Mouse (Mus musculus) gastrocnemius, adult 18-20 months (tissue): ENCODE data around the gene Mob1b. TPM values are rescaled to one million over a fixed set of nuclear protein-coding genes. Genes with fewer than 3 reads are reported as not detected.
A peak's percentile ranks its signal among the peaks of the same experiment; 100 is the strongest.
"Not testable (repeated sequence)": the region's sequence is repeated elsewhere in the genome, so short reads cannot be mapped to it uniquely, and the experiment has no call there.

ENCODE experiments used
- DNase-seq: peaks from one replicate; pipeline ENCODE4 v3.0.0; 2021; ENCODE audit warnings: low spot score
- total RNA-seq, 2 experiments: library from RNA; stranded (reverse); gene quantifications; 2 replicates each; pipeline ENCODE4 v1.2.3; 2021

Gene Mob1b
- total RNA-seq, 2 experiments from 2014 or later: 17.7 to 20.3 TPM

GRCm38 (mm10) chr5:88699251-88699913 lies 21.3 kb upstream of the Mob1b start:
- no peak for DNase-seq

- no peak for DNase-seq
These were observed 18.6 kb upstream of the Mob1b start for GRCm38 (mm10) chr5:88702041-88702440.

DNA sequence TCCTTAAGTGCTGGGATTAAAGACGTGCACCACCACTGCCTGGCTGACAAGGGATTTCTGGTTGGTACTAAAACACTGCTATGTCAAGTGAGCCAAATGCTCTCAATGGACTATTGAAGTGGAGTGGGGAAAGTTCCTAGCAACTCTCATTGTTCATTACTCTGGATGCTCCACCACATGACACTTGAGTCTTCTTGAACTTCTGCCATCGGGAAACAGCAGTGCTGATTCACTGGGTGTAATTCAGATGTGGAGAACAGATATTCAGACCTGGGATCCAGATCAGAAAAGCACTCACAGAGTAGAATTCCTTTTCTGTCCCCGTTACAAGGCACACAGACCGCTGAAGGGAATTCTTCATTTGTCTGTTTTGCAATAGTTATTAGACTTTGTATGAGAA lies 17.1 kb upstream of the Mob1b start:
- DNase-seq: no peak

GRCm38 (mm10) chr5:88711128-88711527 lies 9.5 kb upstream of the Mob1b start:
- DNase-seq: no peak

- peak; percentile 8 for DNase-seq
These were observed 8.9 kb upstream of the Mob1b start for GRCm38 (mm10) chr5:88711618-88712224.

- DNase-seq: no peak
These were observed 8.3 kb upstream of the Mob1b start for GRCm38 (mm10) chr5:88712328-88712727.

DNA sequence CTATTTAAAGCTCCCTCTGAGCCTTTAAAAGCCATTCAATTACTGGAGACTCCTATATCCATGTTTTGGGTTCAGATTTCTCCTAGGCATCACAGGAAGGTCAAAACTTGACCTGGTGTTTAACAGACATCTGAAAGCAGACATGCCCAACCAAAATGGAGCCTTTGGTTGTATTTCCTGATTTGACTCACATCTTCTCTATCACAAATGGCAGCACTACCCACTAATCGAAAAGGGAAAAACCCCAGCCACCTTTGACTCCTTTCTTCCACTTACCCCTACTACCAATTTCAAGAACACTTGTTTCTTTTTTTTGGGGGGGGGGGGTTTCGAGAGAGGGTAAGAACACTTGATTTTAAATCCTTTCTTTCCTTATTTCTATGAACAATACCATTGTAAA lies 3.7 kb upstream of the Mob1b start:
- DNase-seq: no peak

DNA sequence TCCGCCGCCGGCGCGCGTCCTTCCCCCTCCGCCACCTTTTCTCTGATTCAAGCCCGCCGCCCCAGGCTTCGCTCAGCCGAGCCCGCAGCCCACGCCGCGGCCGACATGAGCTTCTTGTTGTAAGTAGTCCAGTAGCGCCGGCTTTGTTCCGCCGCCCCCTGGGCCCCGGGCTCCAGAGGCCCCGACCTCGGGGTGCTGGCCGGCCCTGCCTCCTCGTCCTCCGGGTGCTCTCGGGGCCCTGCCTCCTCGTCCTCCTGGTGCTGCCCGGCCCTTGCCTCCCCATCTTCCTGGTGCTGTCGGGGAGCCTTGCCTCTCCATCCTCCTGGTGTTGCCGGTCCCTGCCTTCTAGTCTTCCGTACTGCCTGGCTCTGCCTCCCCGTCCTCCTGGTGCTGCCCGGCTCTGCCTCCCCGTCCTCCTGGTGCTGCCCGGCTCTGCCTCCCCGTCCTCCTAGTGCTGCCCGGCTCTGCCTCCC lies 384 bp downstream of the Mob1b start:
- no peak for DNase-seq

DNA sequence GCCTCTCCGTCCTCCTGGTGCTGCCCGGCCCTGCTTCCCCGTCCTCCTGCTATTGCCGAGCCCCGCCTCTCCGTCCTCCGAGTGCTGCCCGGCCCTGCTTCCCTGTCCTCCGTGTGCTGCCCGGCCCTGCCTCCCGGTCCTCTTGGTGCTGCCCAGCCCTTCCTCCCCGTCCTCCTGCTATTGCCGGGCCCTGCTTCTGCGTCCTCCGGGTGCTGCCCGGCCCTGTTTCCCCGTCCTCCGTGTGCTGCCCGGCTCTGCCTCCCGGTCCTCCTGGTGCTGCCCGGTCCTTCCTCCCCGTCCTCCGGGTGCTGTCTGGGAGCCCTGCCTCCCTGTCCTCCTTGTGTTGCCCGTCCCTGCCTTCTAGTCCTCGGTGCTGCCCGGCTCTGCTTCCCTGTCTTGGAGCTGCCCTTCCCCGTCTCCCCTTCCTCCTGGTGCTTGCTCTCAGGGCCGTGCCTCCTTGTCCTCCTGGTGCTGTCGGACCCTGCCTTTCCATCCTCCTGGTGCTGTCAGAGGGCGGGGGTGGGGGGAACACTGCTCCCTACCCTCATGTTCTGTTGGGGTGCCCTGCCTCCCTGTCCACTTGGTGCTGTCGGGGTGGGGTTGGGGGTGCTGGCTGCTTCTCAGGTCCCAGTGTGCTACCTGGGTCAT lies 1.0 kb downstream of the Mob1b start:
- no peak for DNase-seq

DNA sequence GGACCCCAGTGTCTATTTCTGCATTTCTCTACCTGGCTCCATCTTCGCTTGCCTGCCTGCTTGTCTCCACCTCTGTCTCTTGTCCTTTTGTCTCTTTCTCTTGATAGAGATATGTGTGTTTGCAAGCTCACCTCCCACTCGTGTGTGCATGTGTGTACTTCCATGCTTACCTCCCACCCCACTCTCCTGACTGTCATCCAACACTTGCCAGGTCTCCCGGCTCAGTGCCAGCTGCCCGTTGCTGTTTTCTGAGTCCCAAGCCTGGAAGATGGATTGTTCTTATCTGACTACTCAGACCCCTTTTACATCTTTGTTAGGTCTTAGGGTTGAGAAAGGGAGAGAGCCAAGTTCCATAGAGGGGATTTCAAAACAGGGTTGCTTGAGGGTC lies 1.6 kb downstream of the Mob1b start:
- DNase-seq: no peak

DNA sequence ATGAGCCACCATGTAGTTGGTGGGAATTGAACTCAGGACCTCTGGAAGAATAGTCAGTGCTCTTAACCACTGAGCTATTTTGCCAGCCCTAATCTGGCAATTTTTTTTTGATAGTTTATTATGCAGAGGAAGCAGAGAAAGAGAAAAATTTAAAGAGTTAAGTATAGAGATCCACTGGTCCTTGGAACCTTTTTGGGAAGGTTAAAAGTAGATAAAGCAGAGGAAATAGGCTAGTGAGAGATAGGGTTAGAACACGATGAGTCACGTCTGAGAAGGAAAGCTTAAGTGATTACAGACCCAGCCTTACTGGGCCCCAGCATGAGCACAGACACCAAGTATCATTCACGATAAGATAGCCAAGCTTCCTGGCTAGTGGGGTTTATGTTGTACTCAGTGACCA lies 3.4 kb downstream of the Mob1b start:
- DNase-seq: no peak

DNA sequence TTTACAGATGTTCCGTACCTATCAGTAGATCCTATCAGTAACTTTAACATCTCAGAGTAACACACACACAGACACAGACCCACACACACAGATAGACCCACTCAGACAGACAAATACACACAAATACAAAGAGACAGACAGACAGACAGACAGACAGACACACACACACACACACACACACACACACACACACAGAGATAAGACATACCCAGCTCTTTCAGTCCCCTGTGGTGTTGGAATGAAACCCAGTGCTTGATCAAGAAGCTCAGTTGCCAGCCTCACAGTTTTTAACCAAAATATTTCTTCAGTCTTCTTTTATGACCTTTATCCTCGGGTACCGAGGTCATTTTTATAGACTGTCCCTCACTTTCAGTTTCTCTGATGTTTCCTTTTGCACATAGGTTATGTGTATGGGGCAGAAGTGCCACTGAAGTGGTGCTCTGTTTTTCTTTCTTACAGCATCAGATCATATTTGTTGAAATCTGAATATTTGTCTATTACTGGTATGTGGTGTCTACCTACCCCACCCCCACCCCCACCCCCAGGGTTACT lies 7.0 kb downstream of the Mob1b start:
- DNase-seq: no peak

- DNase-seq: no peak
These were observed 14.1 kb downstream of the Mob1b start for GRCm38 (mm10) chr5:88734786-88735185.

DNA sequence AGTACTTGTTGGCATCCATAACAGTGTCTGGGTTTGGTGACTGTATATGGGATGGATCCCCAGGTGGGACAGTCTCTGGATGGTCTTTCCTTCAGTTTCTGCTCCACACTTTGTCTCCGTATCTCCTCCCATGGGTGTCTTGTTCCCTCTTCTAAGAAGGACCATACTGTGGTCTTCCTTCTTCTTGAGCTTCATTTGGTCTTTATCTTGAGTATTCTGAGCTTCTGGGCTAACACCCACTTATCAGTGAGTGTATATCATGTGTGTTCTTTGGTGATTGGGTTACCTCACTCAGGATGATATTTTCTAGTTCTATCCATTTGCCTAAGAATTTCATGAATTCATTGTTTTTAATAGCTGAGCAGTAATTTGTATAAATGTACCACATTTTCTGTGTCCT lies 20.4 kb downstream of the Mob1b start:
- DNase-seq: not testable (repeated sequence)

DNA sequence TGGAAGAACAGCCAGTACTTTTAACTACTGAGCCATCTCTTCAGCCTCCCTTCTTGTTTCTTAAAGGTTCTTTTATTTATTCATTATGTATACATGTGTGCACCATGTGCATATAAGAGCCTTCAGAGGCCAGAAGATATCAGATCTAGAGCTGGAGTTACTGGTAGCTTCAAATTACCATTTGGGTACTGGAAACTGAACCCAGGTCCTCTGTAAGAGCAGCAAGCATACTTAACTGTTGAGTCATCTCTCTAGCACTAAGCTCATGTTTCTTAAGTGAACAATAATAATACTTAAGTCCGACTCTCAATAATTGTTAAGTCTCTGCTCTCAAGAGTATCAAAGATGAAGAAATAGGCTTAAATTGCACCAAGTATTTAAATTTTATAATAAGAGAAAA lies 27.1 kb downstream of the Mob1b start:
- no peak for DNase-seq

GRCm38 (mm10) chr5:88753199-88753598 lies 32.5 kb downstream of the Mob1b start:
- no peak for DNase-seq

- no peak for DNase-seq
These were observed 42.0 kb downstream of the Mob1b start for GRCm38 (mm10) chr5:88762611-88763010.

DNA sequence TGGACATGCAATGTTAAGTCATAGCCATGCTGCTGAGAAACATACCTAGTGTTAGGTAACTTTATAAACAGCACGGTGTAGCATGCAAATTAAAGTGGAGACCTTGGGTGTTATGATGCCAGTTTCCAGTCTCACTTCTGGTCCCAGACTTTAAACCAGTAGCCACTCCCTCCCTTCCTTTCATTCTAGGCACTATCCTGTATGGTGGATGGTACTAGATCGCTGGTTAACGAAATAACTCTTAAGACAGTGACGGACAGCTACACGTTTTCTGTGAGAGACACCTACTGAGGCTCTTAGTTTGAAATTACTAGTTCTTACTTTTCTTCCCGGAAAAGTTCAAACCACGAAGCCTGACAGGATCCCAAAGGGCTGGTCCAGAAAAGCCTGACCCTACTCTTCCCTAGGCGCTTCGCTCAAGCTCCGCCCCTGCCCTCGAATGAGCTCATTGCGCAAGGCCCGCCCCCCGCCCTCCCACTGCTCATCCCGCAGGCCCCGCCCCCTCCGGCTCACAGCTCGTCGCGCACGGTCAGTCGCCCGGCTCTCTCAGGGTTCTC lies 43.9 kb downstream of the Mob1b start:
- no peak for DNase-seq

DNA sequence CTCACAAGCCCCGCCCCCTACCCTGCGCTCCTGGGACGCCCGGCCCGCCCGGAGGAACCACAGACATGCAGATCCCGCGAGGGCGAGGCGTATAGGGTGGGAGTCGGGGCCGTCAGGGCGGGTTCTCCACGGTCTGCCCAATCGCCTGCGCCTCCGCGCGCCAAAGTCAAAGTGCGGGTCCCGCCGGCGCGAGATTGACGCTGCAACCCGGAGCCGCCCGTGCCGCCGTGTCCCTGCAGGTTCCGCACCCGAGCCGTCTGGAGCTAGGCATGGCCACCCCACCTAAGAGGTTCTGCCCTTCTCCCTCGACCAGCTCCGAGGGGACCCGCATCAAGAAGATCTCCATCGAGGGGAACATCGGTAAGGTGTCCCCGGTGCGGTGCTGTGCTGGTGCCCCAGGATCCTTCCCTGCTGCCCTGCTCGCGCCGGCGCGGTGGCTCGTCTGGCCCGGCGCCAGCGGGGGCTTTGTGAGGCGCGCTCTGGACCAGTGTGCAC lies 44.4 kb downstream of the Mob1b start, which contains the start of gene Dck:
Dck (plus strand) TSS at position 10 of the 495 bp plus-strand sequence.
- peak; percentile 98 for DNase-seq

DNA sequence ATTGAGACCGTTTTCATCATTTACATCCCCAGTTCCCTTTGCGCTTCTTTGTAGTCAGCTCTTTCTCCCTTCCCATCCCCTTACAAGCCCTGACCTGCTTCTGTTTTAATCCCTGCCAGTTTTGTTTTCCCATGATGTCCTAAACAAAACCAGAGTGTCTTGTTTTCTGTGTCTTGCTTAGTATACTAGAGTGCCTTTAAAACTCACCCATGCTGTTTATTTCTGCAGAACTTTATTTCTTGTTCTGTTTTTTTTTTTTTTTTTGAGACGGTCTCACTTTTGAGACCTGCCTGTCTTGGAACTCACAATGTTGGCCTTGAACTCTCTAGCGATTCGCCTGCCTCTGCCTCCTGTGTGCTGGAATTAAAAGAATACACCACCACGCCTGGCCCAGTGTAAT lies 44.9 kb downstream of the Mob1b start:
- DNase-seq: no peak

DNA sequence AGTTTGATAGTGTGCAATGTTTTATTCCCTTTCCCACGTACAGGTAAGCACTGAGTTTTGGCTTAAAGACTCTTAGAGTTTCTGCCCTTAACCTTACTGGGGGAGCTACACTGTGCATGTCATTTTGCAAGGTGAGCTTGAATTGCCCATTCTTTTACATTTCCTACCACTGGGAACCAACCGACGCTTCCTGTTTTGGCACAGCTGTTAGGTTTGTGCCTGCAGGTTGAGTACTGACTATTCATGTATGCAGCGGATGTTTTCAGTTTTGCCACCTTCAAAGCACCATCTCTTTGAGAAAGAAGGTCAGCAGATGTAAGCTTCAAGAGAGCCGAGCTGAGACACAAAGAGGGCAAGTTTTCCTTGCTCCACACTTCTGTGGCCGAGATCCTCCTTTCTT lies 45.5 kb downstream of the Mob1b start:
- DNase-seq: no peak

- no peak for DNase-seq
These were observed 46.2 kb downstream of the Mob1b start for GRCm38 (mm10) chr5:88766863-88767262.
